Mouse (Mus musculus): ENCODE measurements around the gene Serpinb5.
"Not testable (repeated sequence)": the region's sequence is repeated elsewhere in the genome, so short reads cannot be mapped to it uniquely, and the experiment has no call there.

Serpinb5 gene

GRCm38 (mm10) chr1:106860847-106861246 is at the start of gene Serpinb5:
Gene Serpinb5, plus strand, starts transcription at chr1:106861173.
- DNase-seq (ENCODE audit: low read depth, low spot score): no peak

DNA sequence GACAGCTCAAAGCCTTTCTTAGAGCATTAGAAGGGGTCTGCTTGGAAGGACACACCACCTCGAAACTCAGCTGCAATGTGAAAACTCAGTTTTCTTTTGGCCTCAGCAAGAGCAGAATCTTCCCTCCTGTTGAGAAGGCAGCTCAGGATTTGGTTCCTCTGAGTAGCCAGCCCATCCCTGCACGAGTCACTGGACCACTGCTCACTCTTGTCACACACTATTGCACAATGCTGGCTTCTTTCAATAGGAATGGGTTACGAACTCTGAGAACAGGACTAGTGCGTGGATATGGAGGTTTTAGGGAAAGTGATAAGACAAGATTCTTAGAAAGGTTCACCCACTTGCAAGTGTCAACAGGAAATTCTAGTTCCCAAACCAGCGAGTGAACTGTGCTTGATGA is 46.1 kb upstream of the Serpinb5 start:
- DNase-seq (ENCODE audit: low read depth, low spot score): no peak

DNA sequence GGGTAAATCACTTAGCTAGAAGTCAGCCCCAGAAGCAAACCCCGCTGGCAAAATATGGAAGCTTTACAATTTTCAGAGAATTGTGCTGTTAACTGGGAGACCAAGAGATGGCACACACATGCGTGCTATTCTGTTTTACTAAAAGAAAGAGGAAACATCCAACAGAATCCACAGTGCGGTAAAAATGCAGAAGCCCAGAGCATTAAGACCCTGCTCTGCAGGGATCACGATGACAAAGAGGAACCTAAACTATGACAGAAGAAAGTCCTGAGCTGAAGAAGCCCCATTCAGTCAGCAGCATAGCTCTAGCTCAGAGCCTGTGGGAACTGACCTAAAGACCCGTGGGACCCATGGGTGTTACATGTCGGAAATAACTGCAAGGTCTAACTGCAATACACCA is 45.7 kb upstream of the Serpinb5 start:
- no peak for DNase-seq (ENCODE audit: low read depth, low spot score)

- no peak for DNase-seq (ENCODE audit: low read depth, low spot score)
Measured at GRCm38 (mm10) chr1:106816766-106817165, 44.2 kb upstream of the Serpinb5 start.

- peak; percentile 20 for DNase-seq (ENCODE audit: low read depth, low spot score)
Measured at GRCm38 (mm10) chr1:106818323-106818722, 42.6 kb upstream of the Serpinb5 start.

DNA sequence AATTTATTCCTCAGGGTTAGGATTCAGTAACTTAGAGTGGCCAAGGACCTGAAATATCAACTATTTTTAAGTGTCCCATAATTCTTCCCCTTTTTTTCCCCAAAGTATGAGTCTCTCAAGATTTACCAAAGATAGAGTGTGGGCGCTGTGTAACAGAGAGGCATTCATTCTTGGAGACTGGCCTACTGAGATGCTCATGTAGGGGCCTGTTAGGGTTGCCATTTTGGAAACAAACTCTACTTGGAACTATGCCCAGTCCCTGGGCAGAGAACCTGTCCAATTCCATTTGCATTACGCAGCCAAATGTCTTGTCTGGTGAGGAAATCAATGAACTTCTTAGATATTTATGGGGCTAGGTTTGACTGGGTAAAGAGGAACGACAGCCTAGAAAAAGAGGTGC is 38.7 kb upstream of the Serpinb5 start:
- no peak for DNase-seq (ENCODE audit: low read depth, low spot score)

DNA sequence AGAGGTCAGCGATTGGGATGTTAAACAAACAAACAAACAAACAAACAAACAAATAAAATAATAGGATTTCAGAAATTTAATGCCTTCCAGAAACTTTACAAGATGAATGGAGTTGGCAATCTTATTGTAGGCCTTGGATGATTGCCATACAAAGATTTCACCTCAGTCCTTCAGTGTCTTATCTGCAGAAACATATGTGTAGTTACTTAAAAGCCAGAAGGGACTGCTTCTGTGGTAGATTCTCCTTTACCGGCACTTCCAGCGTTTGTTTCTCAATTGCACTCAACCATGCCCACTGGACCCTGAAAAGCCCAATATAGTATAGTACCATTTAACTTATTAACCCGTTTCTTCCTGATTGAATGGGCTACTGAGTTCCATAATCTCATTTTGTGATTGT is 32.2 kb upstream of the Serpinb5 start:
- no peak for DNase-seq (ENCODE audit: low read depth, low spot score)

GRCm38 (mm10) chr1:106865543-106865942 is 4.6 kb downstream of the Serpinb5 start:
- no peak for DNase-seq (ENCODE audit: low read depth, low spot score)

- no peak for DNase-seq (ENCODE audit: low read depth, low spot score)
Measured at GRCm38 (mm10) chr1:106866029-106866428, 5.1 kb downstream of the Serpinb5 start.

DNA sequence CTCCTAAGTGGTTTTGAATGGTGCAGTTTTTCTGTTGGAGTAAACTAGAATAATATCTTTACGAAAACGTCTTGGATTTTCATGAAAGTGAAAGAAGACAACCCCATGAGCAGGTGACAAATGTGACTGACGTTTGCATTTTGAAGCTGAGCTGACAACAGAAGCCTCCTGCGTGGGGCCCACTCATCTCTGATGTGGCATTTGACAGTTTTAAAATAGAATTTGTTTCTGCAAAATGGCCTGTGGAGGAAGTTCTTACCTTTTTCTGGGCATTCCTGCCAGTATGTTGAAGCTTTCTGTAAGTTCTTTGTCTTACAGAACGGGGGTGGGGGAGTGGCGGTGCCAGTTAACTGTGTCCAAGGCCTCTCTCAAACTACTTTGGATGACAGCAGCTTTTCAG is 5.8 kb downstream of the Serpinb5 start:
- no peak for DNase-seq (ENCODE audit: low read depth, low spot score)

DNA sequence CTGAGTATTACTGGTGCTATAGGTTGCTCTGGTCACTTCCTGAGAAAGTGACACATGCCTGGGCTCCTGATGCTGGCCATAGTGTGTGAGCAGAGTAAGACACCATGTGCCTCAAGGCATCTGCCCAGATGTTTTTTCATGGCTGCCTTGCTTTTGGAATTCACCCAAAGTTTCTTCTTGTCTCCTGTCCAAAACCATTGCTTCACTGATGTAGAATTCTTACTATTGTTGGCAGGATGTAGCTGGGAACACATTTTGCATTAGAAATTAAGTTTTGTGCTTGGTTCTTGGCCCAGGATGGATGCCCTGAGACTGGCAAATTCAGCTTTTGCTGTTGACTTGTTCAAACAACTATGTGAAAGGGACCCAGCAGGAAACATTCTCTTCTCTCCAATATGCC is 9.0 kb downstream of the Serpinb5 start:
- DNase-seq (ENCODE audit: low read depth, low spot score): no peak

DNA sequence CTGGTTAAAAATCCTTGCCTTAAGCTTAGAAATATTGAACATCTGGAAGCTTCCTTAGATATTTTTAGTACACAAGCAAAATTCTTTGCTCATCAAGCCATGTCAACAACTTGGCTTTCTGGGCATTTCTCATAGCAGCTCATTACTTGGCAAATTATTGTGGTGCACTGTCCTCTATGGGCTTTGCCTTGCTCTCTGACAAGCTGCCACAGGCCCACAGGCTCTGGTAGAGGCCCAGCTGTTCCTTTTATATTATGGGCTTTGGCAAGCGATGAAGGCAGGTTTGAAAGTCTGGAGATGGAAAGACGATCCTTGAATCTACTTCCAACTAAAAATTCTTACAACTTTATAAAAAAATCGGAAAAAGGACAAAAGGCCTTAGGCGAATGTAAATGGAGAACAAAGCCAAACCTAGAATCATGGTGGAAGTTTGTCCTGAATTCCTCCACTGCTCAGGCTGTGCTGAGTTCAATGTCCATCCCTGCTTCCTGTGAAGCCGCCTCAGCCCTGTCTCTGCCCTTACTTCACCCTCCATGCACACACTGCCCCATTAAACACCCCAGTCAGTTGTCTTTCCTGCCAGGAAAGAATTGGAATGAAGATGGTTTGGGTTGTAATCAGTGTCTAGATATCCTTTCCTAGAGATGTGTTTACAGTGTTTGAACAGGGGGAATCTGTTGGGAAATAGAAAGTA is 14.4 kb downstream of the Serpinb5 start:
- DNase-seq (ENCODE audit: low read depth, low spot score): no peak

- DNase-seq (ENCODE audit: low read depth, low spot score): no peak
Measured at GRCm38 (mm10) chr1:106876147-106876546, 15.2 kb downstream of the Serpinb5 start.

DNA sequence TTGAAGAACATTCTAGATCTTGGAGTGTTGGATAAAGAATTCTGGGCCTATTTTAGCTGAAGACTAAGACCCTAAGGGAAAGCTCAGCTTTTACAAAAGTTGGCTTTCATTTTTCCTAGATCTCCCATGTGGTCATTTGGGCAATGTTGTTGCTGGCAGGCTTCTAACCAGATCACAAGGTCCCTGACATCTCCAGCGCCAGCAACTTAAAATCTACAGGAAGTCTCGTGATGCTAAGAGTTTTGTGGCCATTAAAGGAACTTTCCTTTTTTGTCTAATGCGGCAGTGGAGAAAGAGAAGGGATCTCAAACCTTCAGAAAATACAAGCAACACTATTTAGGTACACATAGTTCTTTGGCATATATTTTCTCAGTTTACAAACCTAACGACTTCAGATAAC is 21.8 kb downstream of the Serpinb5 start:
- no peak for DNase-seq (ENCODE audit: low read depth, low spot score)

DNA sequence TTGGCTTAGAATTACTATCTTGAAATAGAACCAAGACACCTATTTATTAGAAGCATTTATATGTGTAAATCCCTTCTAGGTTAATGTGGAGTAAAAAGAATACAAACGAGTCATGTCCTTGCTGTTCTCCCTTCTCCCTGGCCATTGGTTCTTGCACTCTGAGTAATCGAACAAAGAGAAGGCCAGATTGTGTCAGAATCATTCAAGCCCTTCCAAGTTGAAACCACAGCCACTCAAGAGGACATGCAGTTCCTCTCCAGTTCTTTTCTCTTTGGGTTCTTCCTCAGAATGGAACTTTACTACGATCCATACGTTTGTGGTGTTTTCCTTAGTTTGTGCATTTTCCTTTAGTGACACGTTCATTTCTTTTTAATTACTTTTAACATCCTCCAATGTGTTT is 22.4 kb downstream of the Serpinb5 start:
- DNase-seq (ENCODE audit: low read depth, low spot score): no peak

- DNase-seq (ENCODE audit: low read depth, low spot score): peak; percentile 9
Measured at GRCm38 (mm10) chr1:106883812-106884211, 22.8 kb downstream of the Serpinb5 start.

GRCm38 (mm10) chr1:106895142-106895541 is 34.2 kb downstream of the Serpinb5 start:
- DNase-seq (ENCODE audit: low read depth, low spot score): not testable (repeated sequence)

DNA sequence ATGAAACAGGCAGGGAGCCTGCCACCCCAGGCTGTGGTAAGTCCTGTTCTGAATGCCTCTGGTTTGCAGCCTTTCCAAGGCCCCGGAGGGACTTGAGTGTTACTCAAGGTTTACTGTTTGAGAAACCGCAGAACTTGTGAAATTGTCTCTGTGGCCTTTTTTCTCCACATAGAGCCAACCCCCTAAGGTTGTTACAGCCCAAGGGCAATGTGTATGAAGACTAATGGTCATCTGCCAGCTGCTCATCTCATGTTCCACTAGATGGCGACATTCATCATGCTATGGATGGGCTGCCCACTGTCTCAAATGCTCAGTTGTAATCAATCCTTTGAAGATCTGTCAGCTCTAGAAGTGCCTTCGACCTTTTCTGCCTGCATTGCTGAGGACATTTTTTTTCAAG is 40.4 kb downstream of the Serpinb5 start:
- DNase-seq (ENCODE audit: low read depth, low spot score): peak; percentile 16

GRCm38 (mm10) chr1:106931954-106932353 is 71.0 kb downstream of the Serpinb5 start:
- DNase-seq (ENCODE audit: low read depth, low spot score): no peak

Data from forelimb bud, embryonic 11.5 days (tissue).